ENCODE assay signal across 8 mouse cellular contexts in the genomic region with DNA sequence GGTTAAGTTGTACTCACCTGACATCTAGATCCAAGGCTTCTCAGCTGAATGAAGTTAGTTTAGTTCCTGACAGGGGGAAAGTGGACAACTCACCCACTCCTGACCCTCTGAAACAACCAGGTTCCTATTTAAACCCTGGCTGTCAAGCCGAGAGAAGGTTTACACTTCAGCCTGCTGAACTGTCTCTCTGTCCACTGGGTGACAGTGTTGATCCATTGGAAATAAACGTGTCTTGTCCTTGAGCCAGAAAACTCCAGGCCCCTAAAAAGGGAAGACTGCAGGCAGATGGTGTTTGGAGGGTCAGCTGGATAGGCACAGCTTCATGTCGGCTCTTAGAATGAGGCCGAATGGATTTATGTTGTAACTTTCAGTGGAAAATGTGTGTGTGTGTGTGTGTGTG. TPM values are rescaled to one million over a fixed set of nuclear protein-coding genes. Genes with fewer than 3 reads are reported as not detected.
DNase-seq lines count a peak whose midpoint lies in the region; ATAC-seq lines count a peak whose summit lies in the region.

No protein-coding gene starts in this region.

- no peak overlapping the region for H3K27ac ChIP-seq in kidney, embryonic 14.5 days (ENCODE audit: low read depth, low read length)
- H3K27ac ChIP-seq in neural tube, embryonic 12.5 days = no peak overlapping the region

- no peak overlapping the region for H3K4me3 ChIP-seq in kidney, embryonic 14.5 days (ENCODE audit: low read length)
- H3K4me3 ChIP-seq in neural tube, embryonic 12.5 days = no peak overlapping the region

- no peaks in the 10 kb centered on the region for H3K4me1 ChIP-seq in kidney, embryonic 14.5 days (ENCODE audit: control insufficient read depth, insufficient read depth, low read length)
- H3K4me1 ChIP-seq in neural tube, embryonic 12.5 days = peaks cover 11% of the 10 kb centered on the region; the same call in 1 of the 2 replicates

- H3K9ac ChIP-seq in kidney, embryonic 14.5 days (ENCODE audit: low read depth, low read length) = no peak overlapping the region
- H3K9ac ChIP-seq in neural tube, embryonic 12.5 days = no peak overlapping the region

- no peak overlapping the region for H3K4me2 ChIP-seq in kidney, embryonic 14.5 days (replicated peaks; ENCODE audit: low read depth, low read length)
- H3K4me2 ChIP-seq in neural tube, embryonic 12.5 days (replicated peaks) = no peak overlapping the region

- peak; percentile 4 for DNase-seq in kidney, adult 11 months
- peak; percentile 65 for DNase-seq in Muller cell, postnatal 12 days (ENCODE audit: inconsistent ontology term)
- peak; percentile 91 to 94 for DNase-seq in cerebellum, postnatal 10 days
- peak; percentile 5 to 11 for DNase-seq in kidney, adult 8-10 months
- no peak for DNase-seq in spleen, postnatal 4 days (ENCODE audit: low spot score in 2 of 2)
- no peak for DNase-seq in thymus, postnatal 4 days

- no peaks in the 10 kb centered on the region for H3K27me3 ChIP-seq in kidney, embryonic 14.5 days (ENCODE audit: control insufficient read depth, insufficient read depth, low read length)
- H3K27me3 ChIP-seq in neural tube, embryonic 12.5 days (replicated peaks) = no peaks in the 10 kb centered on the region

- WGBS in kidney, embryonic 14.5 days = 17% methylated on average over 4 of the region's 4 CpGs
- WGBS in neural tube, embryonic 12.5 days = 31% methylated on average over 4 of the region's 4 CpGs

- H3K36me3 ChIP-seq in kidney, embryonic 14.5 days (ENCODE audit: control insufficient read depth, insufficient read depth, low read length) = no peaks in the 10 kb centered on the region
- no peaks in the 10 kb centered on the region for H3K36me3 ChIP-seq in neural tube, embryonic 12.5 days

- no peak for ATAC-seq in kidney, embryonic 14.5 days (ENCODE audit: low FRiP score, low TSS enrichment)
- 0 out of 2 replicates have a peak, but pooled peaks have one; percentile 25 for ATAC-seq in neural tube, embryonic 12.5 days (ENCODE audit: low FRiP score, low read depth)

- no peaks in the 10 kb centered on the region for H3K9me3 ChIP-seq in kidney, embryonic 14.5 days (ENCODE audit: control insufficient read depth, low read length)
- no peaks in the 10 kb centered on the region for H3K9me3 ChIP-seq in neural tube, embryonic 12.5 days

RNA-seq across cellular contexts. Expression of a gene that starts 48.5 kb away (rescaled TPM):
- 212 and 221 TPM in 2 replicates for polyA plus RNA-seq in kidney, embryonic 14.5 days (2014; fragmentation: Nextera tagmentation; extraction: Ambion mirVana)
- 191 and 201 TPM in 2 replicates for polyA plus RNA-seq in neural tube, embryonic 12.5 days (2016; fragmentation: Nextera tagmentation; extraction: Ambion mirVana)

Comparison
In these comparisons a context has a peak if more than half of its experiments do, and no peak if none do; other contexts are left out.
1. DNase-seq: peak in kidney, adult 11 months (single experiment), Muller cell, postnatal 12 days (single experiment), cerebellum, postnatal 10 days (2 of 2) and kidney, adult 8-10 months (2 of 2); none in spleen, postnatal 4 days (0 of 2) and thymus, postnatal 4 days (single experiment).